Mouse (Mus musculus) forebrain, postnatal 0 days (tissue): ENCODE data around the gene Mlh1. TPM values are rescaled to one million over a fixed set of nuclear protein-coding genes. Genes with fewer than 3 reads are reported as not detected.

Experiments used
- ATAC-seq: fragments of 200-750 bp; cut with Nextera tagmentation; 2 replicates; pipeline ENCODE4 v1.8.0; 2017; ENCODE audit warnings: mild to moderate bottlenecking, moderate library complexity
- DNase-seq: peaks from one replicate; pipeline ENCODE4 v3.0.0-alpha.2; 2015
- H3K27ac ChIP-seq: fragments of 300-500 bp; sonication (generic); 2 replicates; pipeline ENCODE4 v1.5.1; 2014; ENCODE audit warnings: low read depth, mild to moderate bottlenecking, antibody characterized with exemption, low read length, moderate library complexity, mixed read lengths
- H3K27me3 ChIP-seq: fragments of 300-500 bp; sonication (generic); 2 replicates; pipeline ENCODE4 v1.6.1; 2014; ENCODE audit warnings: mild to moderate bottlenecking, low read length, mixed read lengths; ENCODE audit not compliant: insufficient read depth
- H3K36me3 ChIP-seq: fragments of 300-500 bp; sonication (generic); 2 replicates; pipeline ENCODE4 v1.6.1; 2014; ENCODE audit warnings: mild to moderate bottlenecking, moderate library complexity; ENCODE audit not compliant: insufficient read depth
- H3K4me1 ChIP-seq: fragments of 300-500 bp; sonication (generic); 2 replicates; pipeline ENCODE4 v1.6.1; 2014; ENCODE audit warnings: antibody characterized with exemption; ENCODE audit not compliant: insufficient read depth
- H3K4me2 ChIP-seq: fragments of 300-500 bp; sonication (generic); 2 replicates; pipeline ENCODE4 v1.6.1; 2014; ENCODE audit warnings: low read depth, mild to moderate bottlenecking, moderate library complexity
- H3K4me3 ChIP-seq: fragments of 300-500 bp; sonication (generic); 2 replicates; pipeline ENCODE4 v1.5.1; 2014; ENCODE audit warnings: low read depth, low read length, mixed read lengths
- H3K9ac ChIP-seq: fragments of 300-500 bp; sonication (generic); 2 replicates; pipeline ENCODE4 v1.6.1; 2014; ENCODE audit warnings: mild to moderate bottlenecking
- H3K9me3 ChIP-seq: fragments of 300-500 bp; sonication (generic); 2 replicates; pipeline ENCODE4 v1.6.1; 2016; ENCODE audit warnings: low read length
- CTCF ChIP-seq: sonication (generic); IDR thresholded peaks from 2 replicates; pipeline ENCODE4 v1.5.1; 2016; ENCODE audit warnings: antibody characterized with exemption, control low read depth, low read depth
- WGBS: fragments of 180-500 bp; shearing (Covaris S2); extraction: QIAGEN DNeasy Blood & Tissue Kit; methylation state at CpG from one replicate; pipeline ENCODE4 v1.1.7; 2014; 5-methylcytosine and 5-hydroxymethylcytosine counted together
- polyA plus RNA-seq: library from polyadenylated mRNA; unstranded; fragments of >200 nt; fragmentation: Nextera tagmentation; extraction: Ambion mirVana; gene quantifications from 2 replicates; pipeline ENCODE4 v1.2.1, GENCODE M21; 2015
- total RNA-seq: library from RNA; depleted of rRNA; stranded (reverse); fragments of >200 nt; gene quantifications from 2 replicates; pipeline ENCODE4 v1.2.3, GENCODE M21; 2014

Gene Mlh1
- total and polyA plus RNA-seq, 2 experiments from 2014 or later: 18.4 to 23.6 TPM

- no peak for ATAC-seq
- H3K36me3 ChIP-seq: no peaks in the 10 kb centered on the region
- WGBS: 97% methylated on average over 4 of the region's 4 CpGs
Observed at GRCm38 (mm10) chr9:111287956-111288355, 16.4 kb upstream of the Mlh1 start.

GRCm38 (mm10) chr9:111286468-111286867, 14.9 kb upstream of the Mlh1 start:
- peak; percentile 30; the same call in 1 of the 2 replicates for TF ChIP-seq CTCF
- H3K27ac ChIP-seq: no peak overlapping the region
- no peaks in the 10 kb centered on the region for H3K9me3 ChIP-seq
- ATAC-seq (no peak), DNase-seq (no peak)
- 77% methylated on average over 2 of the region's 2 CpGs for WGBS
- 0 out of 2 replicates have a peak, but pooled peaks cover 4% of the 10 kb centered on the region for H3K4me1 ChIP-seq
- H3K4me3 ChIP-seq: no peak overlapping the region
- no peaks in the 10 kb centered on the region for H3K36me3 ChIP-seq
- H3K27me3 ChIP-seq: no peaks in the 10 kb centered on the region
- no peak overlapping the region for H3K4me2 ChIP-seq
- H3K9ac ChIP-seq: no peak overlapping the region

More at GRCm38 (mm10) chr9:111287956-111288355, 16.4 kb upstream of the Mlh1 start:
- no peak for DNase-seq
- H3K4me1 ChIP-seq: 0 out of 2 replicates have a peak, but pooled peaks cover 4% of the 10 kb centered on the region
- no peak overlapping the region for H3K4me2 ChIP-seq
- no peaks in the 10 kb centered on the region for H3K27me3 ChIP-seq
- no peaks in the 10 kb centered on the region for H3K9me3 ChIP-seq
- no peak for TF ChIP-seq CTCF
- H3K4me3 ChIP-seq: no peak overlapping the region
- H3K9ac ChIP-seq: no peak overlapping the region
- H3K27ac ChIP-seq: no peak overlapping the region

- Histone ChIP-seq H3K4me3 (no peak overlapping the region), H3K36me3 (no peaks in the 10 kb centered on the region), H3K4me2 (no peak overlapping the region), H3K9ac (no peak overlapping the region), H3K4me1 (0 out of 2 replicates have a peak, but pooled peaks cover 4% of the 10 kb centered on the region), H3K27me3 (no peaks in the 10 kb centered on the region), H3K9me3 (no peaks in the 10 kb centered on the region), H3K27ac (no peak overlapping the region)
- 0 out of 2 replicates have a peak, but pooled peaks have one; percentile 19 for ATAC-seq
- 20% methylated on average over 5 of the region's 5 CpGs for WGBS
- DNase-seq: no peak
- no peak for TF ChIP-seq CTCF
Observed at GRCm38 (mm10) chr9:111285676-111286075, 14.1 kb upstream of the Mlh1 start.

- H3K4me1 ChIP-seq: 0 out of 2 replicates have a peak, but pooled peaks cover 4% of the 10 kb centered on the region
- H3K4me3 ChIP-seq: no peak overlapping the region
- H3K4me2 ChIP-seq: no peak overlapping the region
- ATAC-seq (no peak), DNase-seq (no peak)
- 24% methylated on average over 3 of the region's 3 CpGs for WGBS
- H3K27me3 ChIP-seq: no peaks in the 10 kb centered on the region
- no peak overlapping the region for H3K9ac ChIP-seq
- no peak overlapping the region for H3K27ac ChIP-seq
- no peaks in the 10 kb centered on the region for H3K36me3 ChIP-seq
- TF ChIP-seq CTCF: no peak
- H3K9me3 ChIP-seq: no peaks in the 10 kb centered on the region
Observed at GRCm38 (mm10) chr9:111285061-111285460, 13.5 kb upstream of the Mlh1 start.

- Histone ChIP-seq H3K4me3 (0 out of 2 replicates have a peak overlapping the region, but pooled peaks have one; percentile 9), H3K36me3 (peaks cover 19% of the 10 kb centered on the region), H3K4me2 (peak overlapping the region; percentile 30), H3K27me3 (no peaks in the 10 kb centered on the region), H3K9me3 (no peaks in the 10 kb centered on the region), H3K9ac (no peak overlapping the region), H3K27ac (no peak overlapping the region), H3K4me1 (peaks cover 41% of the 10 kb centered on the region)
- 66% methylated on average over 1 of the region's 1 CpGs for WGBS
- ATAC-seq (no peak), DNase-seq (no peak)
- no peak for TF ChIP-seq CTCF
Observed at GRCm38 (mm10) chr9:111275156-111275555, 3.6 kb upstream of the Mlh1 start.

GRCm38 (mm10) chr9:111273958-111274357, 2.4 kb upstream of the Mlh1 start:
- H3K36me3 ChIP-seq: peaks cover 19% of the 10 kb centered on the region
- peak overlapping the region; percentile 82; the same call in 1 of the 2 replicates for H3K4me2 ChIP-seq
- no peak overlapping the region for H3K4me3 ChIP-seq
- ATAC-seq (no peak), DNase-seq (no peak)
- H3K27ac ChIP-seq: no peak overlapping the region
- H3K9me3 ChIP-seq: no peaks in the 10 kb centered on the region
- TF ChIP-seq CTCF: no peak
- H3K4me1 ChIP-seq: peaks cover 42% of the 10 kb centered on the region
- no peaks in the 10 kb centered on the region for H3K27me3 ChIP-seq
- no peak overlapping the region for H3K9ac ChIP-seq
- WGBS: 91% methylated on average over 1 of the region's 1 CpGs

- Histone ChIP-seq H3K4me1 (peaks cover 42% of the 10 kb centered on the region), H3K36me3 (peaks cover 16% of the 10 kb centered on the region), H3K27ac (no peak overlapping the region), H3K4me3 (peak overlapping the region; percentile 62), H3K9ac (peak overlapping the region; percentile 93), H3K9me3 (no peaks in the 10 kb centered on the region), H3K4me2 (peak overlapping the region; percentile 82), H3K27me3 (no peaks in the 10 kb centered on the region)
- 72% methylated on average over 15 of the region's 15 CpGs for WGBS
- ATAC-seq (no peak), DNase-seq (no peak)
- TF ChIP-seq CTCF: no peak
Observed at GRCm38 (mm10) chr9:111272996-111273785, 1.6 kb upstream of the Mlh1 start.
